Mouse (Mus musculus) small intestine, adult 10 weeks (tissue): ENCODE data around the gene Neu2. TPM values are rescaled to one million over a fixed set of nuclear protein-coding genes. Genes with fewer than 3 reads are reported as not detected.

ENCODE experiments used
- polyA plus RNA-seq: library from polyadenylated mRNA; stranded (reverse); fragments of 350-450 nt; fragmentation: Illumina TruSeq; extraction: RNeasy Lipid Tissue Mini Kit (QIAGEN cat#74804); gene quantifications from one replicate; pipeline ENCODE4 v1.2.3, GENCODE M21; 2014; ENCODE audit warnings: low replicate concordance

Gene Neu2
- 0.74 TPM for polyA plus RNA-seq

DNA sequence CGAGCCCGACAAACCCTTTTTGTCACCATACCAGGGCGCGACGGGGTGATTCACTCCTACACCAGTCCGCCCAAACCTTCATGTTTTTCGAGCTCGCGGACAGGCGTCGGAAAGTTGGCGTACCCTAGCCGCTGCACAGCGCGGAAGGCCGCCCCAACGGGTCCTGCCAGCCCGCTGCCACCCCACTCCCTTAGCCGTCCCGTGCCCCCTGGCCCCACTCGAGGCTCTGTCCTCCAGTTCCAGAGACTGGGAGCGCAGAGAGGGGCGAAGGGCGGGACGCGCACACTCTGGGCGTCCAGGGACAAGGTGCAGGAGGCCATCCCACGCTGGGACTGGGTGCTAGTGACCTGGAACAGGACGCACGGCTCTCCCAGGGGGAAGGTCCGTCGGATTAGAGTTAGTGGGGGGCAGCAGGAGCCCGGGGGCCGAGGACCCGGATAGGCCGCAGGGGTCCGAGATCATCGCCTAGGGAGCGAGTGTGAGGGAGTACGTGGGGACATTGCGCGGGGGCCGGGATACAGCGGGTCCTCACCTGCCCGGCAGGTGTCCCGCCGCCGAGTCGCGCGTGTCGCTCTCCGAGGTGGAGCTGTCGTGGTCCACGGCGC, at the start of gene Neu2:
Gene Neu2 (plus strand): TSS at position 329 of the 605 bp plus-strand sequence.

GRCm38 (mm10) chr1:87469971-87470370, 39.7 kb upstream of the Neu2 start, which contains the start of gene Snorc:
Gene Snorc (plus strand): TSS chr1:87470271.

GRCm38 (mm10) chr1:87573800-87574215, 64.1 kb downstream of the Neu2 start, which contains the start of gene Ngef:
Gene Ngef (minus strand): TSS chr1:87573870.

GRCm38 (mm10) chr1:87620211-87620668, 110.6 kb downstream of the Neu2 start, which contains the start of gene Inpp5d:
Gene Inpp5d (plus strand): TSS chr1:87620312.

Other genes with a start within 250 kb of the Neu2 start
- gene Efhd1, start 245.5 kb upstream of the Neu2 start, polyA plus RNA-seq: 2.2 TPM
- gene Gigyf2, start 182.9 kb upstream of the Neu2 start, polyA plus RNA-seq: 76.6 TPM
- 0.56 TPM for gene Kcnj13, start 115.2 kb upstream of the Neu2 start, polyA plus RNA-seq
- not detected for gene Snorc, start 39.6 kb upstream of the Neu2 start, polyA plus RNA-seq
- gene Ngef, start 64.0 kb downstream of the Neu2 start, polyA plus RNA-seq: 0.59 TPM
- gene Inpp5d, start 110.4 kb downstream of the Neu2 start, polyA plus RNA-seq: 1.6 TPM
- 15.9 TPM for gene Atg16l1, start 246.0 kb downstream of the Neu2 start, polyA plus RNA-seq